Mouse (Mus musculus): ENCODE measurements around the gene Pmel. TPM values are rescaled to one million over a fixed set of nuclear protein-coding genes. Genes with fewer than 3 reads are reported as not detected.
A peak's percentile ranks its signal among the peaks of the same experiment; 100 is the strongest.

Pmel gene
- total RNA-seq (2021): under 1 TPM; 0.39 to 0.96 TPM

DNA sequence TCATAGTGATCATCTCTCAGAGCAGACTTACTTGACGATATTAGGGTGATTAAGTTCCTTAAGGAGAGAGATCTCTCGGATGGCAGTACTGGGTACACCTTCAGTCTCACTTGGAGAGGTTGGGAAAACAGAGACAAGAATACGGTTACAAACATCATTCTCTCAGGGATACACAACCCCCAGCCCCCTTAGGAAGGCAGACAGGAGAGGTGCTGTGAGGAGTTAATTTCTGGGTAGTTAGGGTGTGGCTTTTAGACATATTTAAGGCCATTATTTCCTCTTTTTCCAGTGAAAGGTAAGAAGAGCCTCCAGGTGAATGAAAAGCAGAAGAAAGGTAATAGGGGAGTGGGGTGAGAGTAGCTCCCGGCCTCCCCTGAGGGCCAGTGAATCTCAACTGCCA, at the start of gene Pmel:
Gene Pmel, plus strand, starts transcription at position 301 of the 400 bp plus-strand sequence.
- intact Hi-C loops (cut with DNase I): no loop called here
- no peak for DNase-seq (ENCODE audit: low spot score in 2 of 2)

DNA sequence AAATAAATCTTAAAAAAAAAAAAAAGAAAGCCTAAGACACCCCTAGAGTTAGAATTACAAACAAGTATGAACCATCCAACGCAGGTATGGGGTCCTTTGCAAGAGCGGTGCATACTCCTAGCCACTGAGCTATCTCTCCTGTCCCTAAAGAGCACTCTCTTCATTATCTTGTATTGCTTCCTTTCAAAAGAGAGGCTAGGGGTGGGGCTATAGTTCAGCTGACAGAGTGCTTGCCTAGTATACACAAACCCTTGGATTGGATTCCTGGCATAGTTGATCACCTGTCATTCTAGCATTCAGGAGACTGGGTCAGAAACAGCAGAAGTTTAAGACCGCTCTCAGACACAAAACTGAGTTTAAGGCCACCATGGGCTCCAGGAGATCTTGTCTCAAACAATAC, 48.7 kb upstream of the Pmel start:
- intact Hi-C loops (cut with DNase I): no loop called here

DNA sequence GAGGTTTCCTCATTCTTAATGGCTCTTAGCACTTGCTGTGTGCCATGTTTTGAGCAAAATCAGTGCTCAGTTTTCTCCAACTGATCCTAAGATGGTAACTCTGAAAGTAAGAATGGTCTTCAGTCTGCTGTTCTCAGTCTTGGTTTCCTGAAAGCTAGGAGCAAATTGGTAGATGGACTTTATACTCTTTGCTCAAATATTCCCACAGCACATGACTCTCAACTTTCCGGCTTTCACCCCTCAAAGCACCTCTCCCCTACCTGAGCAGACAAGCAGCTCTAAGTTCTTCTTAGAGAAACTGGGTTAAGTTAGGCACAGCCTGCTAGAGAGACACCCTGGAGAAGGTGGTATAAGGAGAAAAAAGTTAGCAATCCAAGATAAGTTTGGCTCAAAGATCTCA, 47.3 kb upstream of the Pmel start:
- intact Hi-C loops (cut with DNase I): no loop called here
- no peak for DNase-seq (ENCODE audit: low spot score in 2 of 2)

More for the DNA sequence above, 48.7 kb upstream of the Pmel start:
- no peak for DNase-seq (ENCODE audit: low spot score in 2 of 2)

DNA sequence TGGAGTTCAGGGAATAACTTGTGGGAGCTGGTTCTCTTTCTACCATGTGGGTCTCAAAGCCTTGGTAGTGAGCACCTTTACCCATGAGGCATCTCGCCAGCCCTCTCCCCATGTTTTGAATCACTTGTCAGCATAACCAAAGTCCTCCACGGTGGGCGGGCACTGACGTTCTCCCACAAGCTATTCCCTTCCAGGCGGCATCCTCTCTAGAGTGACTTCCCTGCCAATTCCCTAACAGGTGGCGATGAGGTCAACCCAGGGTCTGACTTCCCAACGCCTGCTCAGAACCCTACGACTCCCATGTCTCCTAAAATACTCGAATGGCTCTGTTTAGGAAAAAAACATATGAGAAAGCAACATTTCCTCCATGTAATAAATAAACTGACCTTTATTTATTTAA, 46.2 kb upstream of the Pmel start:
- intact Hi-C loops (cut with DNase I): no loop called here

DNA sequence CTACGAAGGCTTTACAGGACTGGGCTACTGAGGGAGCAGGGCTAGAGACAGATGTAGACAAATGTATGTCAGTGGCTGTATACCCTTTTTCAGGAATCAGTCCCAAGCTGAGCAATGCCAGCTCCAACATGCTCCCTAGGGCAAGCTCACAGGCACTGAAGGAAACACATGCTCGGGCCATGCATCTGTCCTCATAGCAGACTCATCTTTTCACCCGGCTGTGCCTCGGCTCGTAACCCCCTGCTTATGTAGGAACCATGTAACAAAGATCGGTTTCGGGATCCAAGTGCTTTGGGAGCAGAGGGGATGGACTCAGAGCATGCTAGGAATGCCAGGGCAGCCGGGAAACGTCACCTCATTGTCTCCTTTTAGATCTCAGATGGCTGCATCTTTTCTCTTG, 44.5 kb upstream of the Pmel start:
- intact Hi-C loops (cut with DNase I): no loop called here

More for the DNA sequence above, 46.2 kb upstream of the Pmel start:
- no peak for DNase-seq (ENCODE audit: low spot score in 2 of 2)

DNA sequence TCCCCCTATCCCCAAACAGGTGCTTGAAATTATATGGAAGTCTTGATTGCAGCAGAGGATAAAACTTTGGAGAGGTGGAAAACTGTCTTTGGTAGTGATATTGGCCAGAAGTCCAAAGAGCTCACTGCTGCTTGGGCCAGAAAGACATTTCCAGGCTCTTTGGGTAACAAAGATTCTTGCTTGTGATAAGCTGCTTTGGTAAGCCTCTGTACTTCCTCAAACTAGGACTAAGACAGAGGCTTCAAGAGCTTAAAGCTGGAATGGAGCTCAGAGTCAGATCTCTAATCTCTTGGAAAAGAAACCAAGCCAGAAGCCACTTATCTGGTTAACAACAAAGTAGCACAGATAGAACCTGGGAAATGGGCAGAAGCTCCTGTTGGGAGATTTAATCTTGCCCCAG, 41.5 kb upstream of the Pmel start:
- intact Hi-C loops (cut with DNase I): no loop called here
- DNase-seq (ENCODE audit: low spot score in 2 of 2): no peak

More for the DNA sequence above, 44.5 kb upstream of the Pmel start:
- no peak for DNase-seq (ENCODE audit: low spot score in 2 of 2)

DNA sequence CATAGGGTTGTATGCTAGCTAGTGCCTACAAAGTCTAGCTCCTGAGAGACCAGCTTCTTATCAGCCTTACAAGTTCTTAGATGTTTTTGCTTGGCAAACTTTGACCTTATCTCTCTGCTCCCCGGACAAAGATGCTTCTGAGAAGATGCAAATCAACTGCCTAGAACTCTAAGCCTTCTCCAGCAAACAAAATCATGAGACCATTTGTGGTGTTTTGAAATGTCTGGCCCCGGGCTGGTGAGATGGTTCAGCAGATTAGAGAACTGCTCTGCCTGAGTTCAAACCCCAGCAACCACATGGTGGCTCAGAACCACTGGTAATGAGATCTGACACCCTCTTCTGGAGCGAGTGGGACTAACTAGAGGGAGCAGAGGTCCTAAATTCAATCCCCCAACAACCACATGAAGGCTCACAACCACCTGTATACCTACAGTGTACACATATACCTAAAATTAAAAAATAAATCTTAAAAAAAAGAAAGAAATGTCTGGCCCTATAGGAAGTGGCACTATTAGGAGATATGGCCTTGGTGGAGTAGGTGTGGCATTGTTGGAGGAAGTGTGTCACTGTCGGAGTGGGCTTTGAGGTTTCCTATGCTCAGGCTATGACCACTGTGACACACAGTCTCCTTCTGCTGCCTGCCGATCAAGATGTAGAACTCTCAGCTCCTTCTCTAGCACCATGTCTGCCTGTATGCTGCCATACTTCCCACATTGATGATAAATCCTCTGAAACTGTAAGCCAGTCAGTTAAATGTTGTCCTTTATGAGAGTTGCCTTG, 40.4 kb upstream of the Pmel start:
- DNase-seq (ENCODE audit: low spot score in 2 of 2): no peak
- intact Hi-C loops (cut with DNase I): no loop called here

DNA sequence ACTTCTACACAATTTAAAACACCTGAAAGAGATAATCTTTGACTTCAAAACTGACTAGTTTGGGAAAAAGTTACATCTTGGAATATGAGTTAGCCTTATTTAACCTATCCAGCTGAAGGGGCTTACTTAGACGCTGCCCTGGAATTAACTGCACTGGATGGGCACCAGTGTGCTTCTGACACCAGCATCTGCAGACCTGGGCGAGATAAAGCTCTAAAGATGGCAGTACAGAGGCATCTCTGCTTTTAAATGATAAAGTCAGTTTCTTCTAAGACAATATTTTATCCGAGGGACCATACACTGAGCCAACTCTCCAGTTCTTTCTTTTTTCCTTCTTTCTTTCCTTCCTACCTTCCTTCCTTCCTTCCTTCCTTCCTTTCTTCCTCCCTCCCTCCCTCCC, 39.2 kb upstream of the Pmel start:
- intact Hi-C loops (cut with DNase I): no loop called here
- DNase-seq (ENCODE audit: low spot score in 2 of 2): no peak

DNA sequence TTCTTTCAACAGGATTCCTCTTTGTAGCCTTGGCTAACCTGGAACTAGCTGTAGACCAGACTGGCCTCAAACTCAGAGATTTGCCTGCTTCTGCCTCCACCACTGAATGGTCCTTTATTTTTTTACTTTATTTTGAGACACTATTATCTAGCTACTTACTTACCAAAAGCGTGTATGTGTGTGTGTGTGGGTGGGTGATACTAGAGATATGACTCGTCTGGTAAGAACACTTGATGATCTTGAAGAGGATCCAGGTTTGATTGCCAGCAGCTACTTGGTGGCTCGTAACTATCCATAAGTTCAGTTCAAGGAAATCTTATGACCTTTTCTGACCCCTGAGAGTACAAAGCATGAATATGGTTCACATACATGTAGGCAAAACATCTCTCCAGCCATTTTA, 38.7 kb upstream of the Pmel start:
- intact Hi-C loops (cut with DNase I): no loop called here
- no peak for DNase-seq (ENCODE audit: low spot score in 2 of 2)

DNA sequence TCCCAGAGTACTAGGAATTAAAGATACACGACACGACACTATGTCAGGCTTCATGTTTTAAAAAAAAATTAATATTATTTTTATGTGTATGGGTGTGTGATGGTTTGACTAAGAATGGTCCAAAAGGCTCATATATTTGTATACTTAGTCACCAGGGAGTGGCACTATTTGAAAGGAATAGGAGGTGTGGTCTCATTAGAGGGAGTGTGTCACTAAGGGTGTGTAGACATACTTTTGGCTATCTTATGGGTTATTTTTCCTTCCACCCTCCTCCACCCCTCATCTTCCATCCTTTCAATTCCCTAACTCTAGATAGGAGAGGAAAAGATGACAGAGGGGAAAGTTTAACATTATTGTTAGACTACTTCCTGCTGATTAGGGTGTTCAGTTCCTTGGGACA, 38.2 kb upstream of the Pmel start:
- intact Hi-C loops (cut with DNase I): no loop called here
- no peak for DNase-seq (ENCODE audit: low spot score in 2 of 2)

DNA sequence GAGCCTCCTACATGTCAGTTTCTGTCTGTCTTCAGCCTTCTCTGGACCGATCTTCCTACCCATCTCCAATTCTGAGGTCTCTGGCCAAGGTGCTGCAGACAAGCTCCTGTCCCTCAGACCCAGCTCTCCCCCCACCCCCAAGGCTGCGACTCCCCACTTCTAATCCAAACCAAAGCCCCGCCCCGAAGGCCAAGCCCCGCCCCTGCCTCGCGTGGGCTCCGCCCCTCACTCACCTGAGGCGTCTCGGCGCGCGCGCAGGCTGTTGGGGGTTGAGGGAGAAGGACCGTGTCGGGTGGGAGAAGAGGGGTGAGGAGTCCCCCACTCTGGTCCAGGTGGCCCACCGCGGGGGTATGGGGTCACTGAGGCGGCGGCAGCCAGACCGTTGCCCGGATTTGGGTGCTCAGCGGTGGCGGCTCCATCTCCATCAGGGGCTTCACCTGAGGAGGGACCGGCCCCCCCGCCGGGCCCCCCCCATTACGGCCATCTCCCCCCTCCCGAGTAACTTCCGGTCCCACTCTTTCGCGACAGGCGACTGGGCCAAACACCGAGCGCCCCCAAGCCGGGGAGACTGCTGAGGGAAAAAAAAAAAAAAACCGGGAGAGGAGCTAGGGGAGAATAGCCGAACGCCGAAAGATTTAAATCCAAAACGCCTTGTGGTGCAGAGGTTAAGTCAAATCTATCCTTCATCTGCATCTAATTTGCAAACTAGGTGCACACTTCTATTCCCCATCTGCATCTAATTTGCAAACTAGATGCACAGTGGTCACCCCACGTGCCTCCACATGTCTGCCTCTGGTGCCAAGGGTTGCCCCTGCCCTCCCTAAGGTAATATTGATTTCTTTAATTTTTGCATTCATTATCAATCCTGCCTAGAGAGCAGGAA, 35.0 kb upstream of the Pmel start:
- intact Hi-C loops (cut with DNase I): no loop called here
- peak; percentile 59 to 69 for DNase-seq (ENCODE audit: low spot score in 2 of 2)

DNA sequence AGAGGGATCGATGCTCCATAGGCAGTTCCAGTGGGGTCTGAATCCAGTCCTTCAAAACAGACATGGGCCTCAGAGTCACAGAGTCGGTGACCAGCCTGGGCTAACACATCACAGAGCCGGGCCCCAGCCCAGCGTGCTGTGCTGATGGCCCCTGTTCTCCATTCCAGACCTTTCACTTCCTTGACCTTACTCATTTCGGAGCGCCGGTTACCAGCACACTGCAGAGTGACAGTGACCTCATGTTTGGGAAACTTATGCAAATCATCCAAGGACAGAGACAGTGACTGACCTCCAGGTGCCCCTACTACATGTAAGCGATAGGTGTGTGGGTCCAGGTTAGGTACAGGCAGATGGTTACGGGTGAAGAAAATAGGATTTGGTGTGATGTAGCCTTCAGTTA, 32.8 kb upstream of the Pmel start:
- intact Hi-C loops (cut with DNase I): loop anchor here (5.0 kb wide), 2 partner anchors 59 to 104 kb away; partner anchors contain the start of gene Pa2g4
- DNase-seq (ENCODE audit: low spot score in 2 of 2): no peak

DNA sequence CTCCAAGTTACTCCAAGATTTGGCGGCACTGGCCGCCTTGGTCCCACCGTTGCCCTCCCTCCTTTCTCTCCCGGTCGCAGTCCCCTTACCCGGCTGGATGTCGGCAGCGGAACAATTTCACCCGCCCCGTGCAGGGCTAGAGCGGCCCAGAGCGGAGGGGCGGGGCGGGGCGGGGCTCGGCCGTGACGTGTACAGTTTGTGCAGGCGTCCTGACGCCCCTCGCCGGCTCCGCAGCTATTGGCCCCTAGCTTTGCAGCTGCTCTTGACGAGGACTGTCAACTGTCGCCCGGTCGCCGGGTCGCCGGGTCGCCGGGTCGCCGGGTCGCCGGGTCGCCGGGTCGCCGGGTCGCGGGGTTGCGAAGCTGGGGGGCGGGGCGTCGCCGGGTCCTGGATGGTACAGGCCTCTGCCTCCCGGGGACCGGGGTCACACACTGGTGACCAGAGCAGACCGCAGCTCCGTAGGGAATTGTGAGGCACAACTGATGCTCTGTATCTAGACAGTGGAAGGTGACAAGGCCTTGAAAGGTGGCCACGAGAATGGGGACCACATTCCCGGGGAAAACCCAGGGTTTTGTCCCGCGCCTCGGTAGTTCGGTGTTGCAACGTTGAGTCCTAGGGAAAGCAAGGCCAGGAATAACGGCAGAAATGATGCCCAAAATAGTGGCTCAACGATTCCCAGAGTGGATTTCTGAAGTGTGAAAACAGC, 30.1 kb upstream of the Pmel start, which contains the start of gene Suox:
Gene Suox, minus strand, starts transcription at position 311 of the 706 bp plus-strand sequence.
- intact Hi-C loops (cut with DNase I): loop anchor here (1.0 to 5.0 kb wide), 4 partner anchors 29 to 107 kb away; partner anchors contain the start of genes Ikzf4, Pa2g4 and Rps26

DNA sequence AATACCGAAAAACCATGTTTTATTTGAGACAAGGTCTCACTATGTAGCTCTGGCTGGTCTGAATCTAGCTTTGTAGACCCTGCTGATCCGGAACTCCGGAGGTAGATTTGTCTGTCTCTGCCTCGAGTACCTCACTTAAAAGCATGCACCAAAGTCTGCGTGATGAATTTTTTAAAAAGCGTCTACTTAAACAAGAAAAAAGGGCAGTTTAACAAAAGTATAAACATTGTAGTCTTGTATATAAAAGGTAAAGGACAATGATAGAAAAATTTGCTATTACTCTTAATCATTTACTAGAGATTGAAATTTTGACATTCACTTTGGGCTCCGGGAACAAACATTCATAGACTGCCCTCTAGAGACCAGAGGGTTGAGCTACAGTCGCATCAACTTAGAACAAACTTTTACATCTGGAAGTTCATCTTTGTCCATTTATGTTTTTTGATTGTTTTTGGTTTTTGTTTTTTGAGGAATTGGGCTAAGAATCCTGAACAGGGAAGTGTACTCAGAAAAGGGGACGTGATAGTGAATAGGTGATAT, 29.5 kb upstream of the Pmel start:
- intact Hi-C loops (cut with DNase I): loop anchor here (1.0 to 5.0 kb wide), 4 partner anchors 29 to 107 kb away; partner anchors contain the start of genes Ikzf4, Pa2g4 and Rps26
- DNase-seq (ENCODE audit: low spot score in 2 of 2): peak; percentile 28 to 42

More for the DNA sequence above, 30.1 kb upstream of the Pmel start, which contains the start of gene Suox:
- DNase-seq (ENCODE audit: low spot score in 2 of 2): peak; percentile 83 to 85

DNA sequence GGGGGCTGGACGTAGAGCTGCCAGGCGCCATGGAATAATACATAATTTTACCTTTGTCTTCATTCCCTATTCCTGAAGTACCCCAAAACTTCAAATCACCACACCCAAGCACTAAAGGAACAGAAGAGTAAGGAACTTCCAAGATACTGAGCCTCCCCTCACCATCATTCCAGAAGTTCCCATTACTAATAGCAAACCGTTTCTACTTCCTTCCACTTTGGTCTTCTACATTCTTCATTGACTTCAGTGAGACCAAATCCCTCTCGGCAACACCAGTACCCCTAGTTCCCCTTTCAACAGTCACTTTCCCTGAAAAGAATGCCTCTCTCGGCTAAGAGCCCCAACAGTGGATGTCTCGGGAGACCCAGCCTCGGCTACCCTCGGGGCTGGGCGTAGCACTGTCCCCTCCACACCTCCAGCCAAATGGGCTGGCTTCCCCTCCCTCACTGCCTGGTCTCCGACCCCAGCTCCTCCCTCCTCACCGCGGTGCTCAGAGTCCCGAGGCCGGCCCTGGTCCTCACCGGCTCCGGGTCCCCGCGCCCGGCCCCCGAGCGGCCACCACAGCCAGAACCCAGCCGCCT, 8.5 kb upstream of the Pmel start:
- intact Hi-C loops (cut with DNase I): no loop called here
- DNase-seq (ENCODE audit: low spot score in 2 of 2): no peak

DNA sequence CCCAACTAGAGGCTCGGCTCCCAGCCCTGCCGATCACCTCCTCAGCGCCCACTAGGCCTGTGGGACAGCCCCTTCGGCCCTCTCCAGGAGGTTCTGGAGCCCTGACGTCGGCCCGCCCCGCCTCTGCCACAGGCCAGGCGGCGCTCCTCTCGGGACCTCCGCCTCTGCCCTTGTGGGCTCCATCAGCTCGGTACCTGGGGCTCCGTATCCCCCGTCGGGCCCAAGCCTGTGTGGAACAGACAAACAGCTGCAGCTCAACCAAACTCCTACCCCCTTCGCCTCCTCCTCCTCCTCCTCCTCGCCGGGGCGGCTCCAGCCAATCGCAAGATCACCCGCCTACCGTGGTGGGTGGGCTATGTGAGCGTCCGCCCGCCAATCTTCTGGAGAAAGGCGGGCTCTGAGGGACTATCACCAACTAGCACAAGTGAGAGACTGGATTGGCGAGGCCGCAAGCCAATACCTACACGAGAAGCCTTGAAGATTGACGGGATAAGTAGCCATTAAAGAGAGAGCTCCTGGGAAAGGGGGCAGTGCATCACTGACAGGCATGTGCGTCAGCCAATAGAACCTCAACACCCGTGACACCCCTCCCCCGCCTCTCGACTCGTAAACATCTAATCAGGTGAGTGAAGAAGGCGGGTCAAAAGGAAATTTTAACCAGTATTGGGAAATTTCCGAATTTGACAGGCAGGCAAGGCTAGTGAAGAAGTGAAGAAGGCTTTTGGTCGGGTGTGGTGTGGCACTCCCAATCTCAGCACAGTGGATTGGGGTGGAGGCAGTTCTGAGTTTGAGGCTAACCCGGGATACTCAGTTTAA, 7.8 kb upstream of the Pmel start, which contains the start of gene Rab5b:
Gene Rab5b, minus strand, starts transcription at position 273 of the 816 bp plus-strand sequence.
- peak; percentile 100 for DNase-seq (ENCODE audit: low spot score in 2 of 2)
- intact Hi-C loops (cut with DNase I): no loop called here

DNA sequence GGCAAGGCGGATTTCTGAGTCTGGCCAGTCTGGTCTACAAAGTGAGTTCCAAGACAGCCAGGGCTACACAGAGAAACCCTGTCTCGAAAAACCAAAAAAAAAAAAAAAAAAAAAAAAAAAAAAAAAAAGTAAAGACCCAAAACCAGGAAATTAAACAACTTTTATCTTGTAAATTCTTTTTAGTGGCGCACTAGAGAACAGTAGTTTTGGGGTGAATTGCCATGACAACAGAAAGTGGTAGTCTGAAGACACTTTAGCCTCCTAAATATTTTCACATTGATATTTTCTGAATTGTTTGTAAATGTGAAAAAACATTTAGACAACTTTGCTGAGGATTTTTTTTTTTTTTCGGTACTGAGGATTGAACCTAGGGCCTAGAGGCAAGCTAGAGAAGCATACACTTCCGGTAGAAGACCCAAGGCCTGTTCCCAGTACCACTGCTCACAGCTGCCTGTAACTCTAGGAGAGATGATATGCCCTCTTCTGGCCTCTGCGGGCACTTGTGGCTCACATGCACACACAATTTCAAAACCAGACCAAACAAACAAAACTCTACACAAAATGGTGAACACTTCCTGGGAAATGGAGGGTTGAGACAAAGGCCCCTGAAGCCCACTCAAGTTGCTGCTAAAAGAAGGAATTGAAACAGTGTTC, 6.8 kb upstream of the Pmel start:
- intact Hi-C loops (cut with DNase I): no loop called here
- DNase-seq (ENCODE audit: low spot score in 2 of 2): no peak

DNA sequence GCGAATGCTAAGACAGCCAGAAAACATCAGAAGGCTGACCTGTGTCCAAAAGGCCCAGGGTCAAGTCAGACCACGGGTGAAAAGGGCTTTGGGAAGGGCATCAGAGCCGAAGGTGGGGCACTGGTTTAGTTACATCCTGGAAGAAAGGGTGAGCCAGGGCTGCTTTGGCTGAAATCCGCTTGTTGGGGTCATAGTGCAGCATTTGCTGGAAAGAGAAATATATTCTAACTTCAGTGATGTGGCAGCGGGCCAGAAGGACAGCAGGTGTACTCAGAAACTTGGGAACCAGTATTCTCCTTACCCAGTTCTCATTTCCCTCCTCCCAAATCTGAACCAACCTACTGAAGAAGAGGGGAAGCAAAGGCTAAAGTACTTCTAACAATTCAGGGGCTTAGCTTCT, 5.0 kb upstream of the Pmel start:
- DNase-seq (ENCODE audit: low spot score in 2 of 2): no peak
- intact Hi-C loops (cut with DNase I): no loop called here
